Mouse (Mus musculus): ENCODE data around the gene Nbr1. TPM values are rescaled to one million over a fixed set of nuclear protein-coding genes. Genes with fewer than 3 reads are reported as not detected.
"Not testable (repeated sequence)": the region's sequence is repeated elsewhere in the genome, so short reads cannot be mapped to it uniquely, and the experiment has no call there.

Gene Nbr1
- total and polyA plus RNA-seq, 3 experiments = 130 to 141 (median 134) TPM

GRCm38 (mm10) chr11:101582054-101583035, 30.4 kb downstream of the Nbr1 start, which contains the start of gene Tmem106a:
Gene Tmem106a, plus strand, starts transcription at chr11:101582242.
- DNase-seq = peak; percentile 86

- DNase-seq = no peak
These were observed 31.3 kb downstream of the Nbr1 start for GRCm38 (mm10) chr11:101583205-101583604.

- DNase-seq = not testable (repeated sequence)
These were observed 33.1 kb downstream of the Nbr1 start for GRCm38 (mm10) chr11:101585031-101585430.

GRCm38 (mm10) chr11:101585805-101586204, 33.9 kb downstream of the Nbr1 start:
- DNase-seq = no peak

GRCm38 (mm10) chr11:101587676-101588075, 35.7 kb downstream of the Nbr1 start:
- no peak for DNase-seq

- no peak for DNase-seq
These were observed 36.9 kb downstream of the Nbr1 start for GRCm38 (mm10) chr11:101588868-101589267.

GRCm38 (mm10) chr11:101589444-101589843, 37.5 kb downstream of the Nbr1 start:
- peak; percentile 51 for DNase-seq

- DNase-seq = no peak
These were observed 38.2 kb downstream of the Nbr1 start for GRCm38 (mm10) chr11:101589989-101590624.

GRCm38 (mm10) chr11:101599156-101599555, 47.2 kb downstream of the Nbr1 start, which contains the start of gene Gm11634:
Gene Gm11634, minus strand, starts transcription at chr11:101599256.
- no peak for DNase-seq

- DNase-seq = peak; percentile 60
These were observed 50.5 kb downstream of the Nbr1 start for GRCm38 (mm10) chr11:101602491-101602890.

- DNase-seq = no peak
These were observed 52.2 kb downstream of the Nbr1 start for GRCm38 (mm10) chr11:101604116-101604515.

- DNase-seq = peak; percentile 89
These were observed 52.8 kb downstream of the Nbr1 start for GRCm38 (mm10) chr11:101604531-101605453.

- not testable (repeated sequence) for DNase-seq
These were observed 55.2 kb downstream of the Nbr1 start for GRCm38 (mm10) chr11:101607134-101607533.

- DNase-seq = no peak
These were observed 58.5 kb downstream of the Nbr1 start for GRCm38 (mm10) chr11:101610445-101610844.

- no peak for DNase-seq
These were observed 61.6 kb downstream of the Nbr1 start for GRCm38 (mm10) chr11:101613596-101613995.

GRCm38 (mm10) chr11:101614116-101614515, 62.2 kb downstream of the Nbr1 start:
- DNase-seq = no peak

GRCm38 (mm10) chr11:101615380-101615779, 63.4 kb downstream of the Nbr1 start:
- DNase-seq = no peak

- no peak for DNase-seq
These were observed 64.2 kb downstream of the Nbr1 start for GRCm38 (mm10) chr11:101616104-101616503.

GRCm38 (mm10) chr11:101616948-101617767, 65.2 kb downstream of the Nbr1 start:
- DNase-seq = no peak

GRCm38 (mm10) chr11:101617849-101618248, 65.9 kb downstream of the Nbr1 start:
- DNase-seq = peak; percentile 51

- DNase-seq = peak; percentile 71
These were observed 66.6 kb downstream of the Nbr1 start for GRCm38 (mm10) chr11:101618596-101618995.
